Mouse (Mus musculus) stomach, embryonic 16.5 days (tissue): ENCODE measurements around the gene Rictor. TPM values are rescaled to one million over a fixed set of nuclear protein-coding genes. Genes with fewer than 3 reads are reported as not detected.

Experiments used
- ATAC-seq: fragments of 200-750 bp; cut with Nextera tagmentation; 2 replicates; pipeline ENCODE4 v1.8.0; 2017; ENCODE audit warnings: moderate number of reproducible peaks, moderate TSS enrichment; ENCODE audit not compliant: insufficient read depth, low FRiP score
- H3K27ac ChIP-seq: fragments of 300-500 bp; sonication (generic); 2 replicates; pipeline ENCODE4 v1.5.1; 2014; ENCODE audit warnings: low read length
- H3K27me3 ChIP-seq: fragments of 300-500 bp; sonication (generic); 2 replicates; pipeline ENCODE4 v1.6.1; 2014; ENCODE audit warnings: low read length, control low read depth, mixed read lengths; ENCODE audit not compliant: control insufficient read depth, insufficient read depth
- H3K36me3 ChIP-seq: fragments of 300-500 bp; sonication (generic); 2 replicates; pipeline ENCODE4 v1.6.1; 2014; ENCODE audit warnings: low read length; ENCODE audit not compliant: control insufficient read depth, insufficient read depth
- H3K4me1 ChIP-seq: fragments of 300-500 bp; sonication (generic); 2 replicates; pipeline ENCODE4 v1.6.1; 2014; ENCODE audit warnings: low read length, control low read depth, mixed read lengths; ENCODE audit not compliant: control insufficient read depth, insufficient read depth
- H3K4me2 ChIP-seq: fragments of 300-500 bp; sonication (generic); 2 replicates; pipeline ENCODE4 v1.6.1; 2014; ENCODE audit warnings: low read depth, low read length, mixed read lengths
- H3K4me3 ChIP-seq: fragments of 300-500 bp; sonication (generic); replicated peaks from 2 replicates; pipeline ENCODE4 v1.5.1; 2014; ENCODE audit warnings: mild to moderate bottlenecking, low read length
- H3K9ac ChIP-seq: fragments of 300-500 bp; sonication (generic); 2 replicates; pipeline ENCODE4 v1.6.1; 2014; ENCODE audit warnings: low read length
- H3K9me3 ChIP-seq: fragments of 300-500 bp; sonication (generic); replicated peaks from 2 replicates; pipeline ENCODE4 v1.6.1; 2016; ENCODE audit warnings: low read length, control low read depth; ENCODE audit not compliant: control insufficient read depth
- WGBS: fragments of 180-500 bp; shearing (Covaris S2); extraction: QIAGEN DNeasy Blood & Tissue Kit; methylation state at CpG from one replicate; pipeline ENCODE4 v1.1.7; 2014; 5-methylcytosine and 5-hydroxymethylcytosine counted together
- polyA plus RNA-seq: library from polyadenylated mRNA; unstranded; fragments of >200 nt; fragmentation: Nextera tagmentation; extraction: Ambion mirVana; gene quantifications from 2 replicates; pipeline ENCODE4 v1.2.1, GENCODE M21; 2015

Rictor gene
- polyA plus RNA-seq, 1 experiment from 2014 or later: 37.1 TPM

GRCm38 (mm10) chr15:6840199-6840598 is 132.0 kb downstream of the Rictor start:
- H3K4me3 ChIP-seq: no peak overlapping the region
- WGBS: 46% methylated on average over 4 of the region's 4 CpGs
- no peaks in the 10 kb centered on the region for H3K4me1 ChIP-seq
- no peaks in the 10 kb centered on the region for H3K36me3 ChIP-seq
- no peak overlapping the region for H3K27ac ChIP-seq
- no peak for ATAC-seq
- no peaks in the 10 kb centered on the region for H3K27me3 ChIP-seq
- H3K4me2 ChIP-seq: no peak overlapping the region
- no peak overlapping the region for H3K9ac ChIP-seq
- H3K9me3 ChIP-seq: no peaks in the 10 kb centered on the region

DNA sequence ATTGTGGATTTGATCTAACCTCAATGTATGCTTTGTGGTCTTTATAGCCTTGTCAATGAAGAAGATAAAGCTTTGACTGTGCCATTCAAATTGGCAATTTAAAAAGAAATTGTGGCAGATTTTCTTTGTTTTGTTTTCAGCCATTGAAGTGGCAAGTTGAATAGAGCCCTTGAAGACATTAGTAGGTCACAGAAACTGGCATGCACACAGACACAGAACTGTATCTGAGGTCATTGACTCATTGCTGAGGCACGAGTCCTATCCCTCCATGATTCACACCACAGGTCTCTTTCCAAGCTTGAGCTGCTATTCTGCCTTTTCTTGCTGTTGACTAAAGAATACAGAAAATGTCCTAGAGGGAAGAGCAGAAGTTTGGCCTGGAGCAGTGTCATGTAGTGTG is 141.7 kb downstream of the Rictor start:
- ATAC-seq: no peak
- no peak overlapping the region for H3K9ac ChIP-seq
- no peaks in the 10 kb centered on the region for H3K36me3 ChIP-seq
- 76% methylated on average over 1 of the region's 1 CpGs for WGBS
- no peaks in the 10 kb centered on the region for H3K27me3 ChIP-seq
- no peak overlapping the region for H3K4me3 ChIP-seq
- no peaks in the 10 kb centered on the region for H3K9me3 ChIP-seq
- H3K4me2 ChIP-seq: no peak overlapping the region
- no peaks in the 10 kb centered on the region for H3K4me1 ChIP-seq
- H3K27ac ChIP-seq: no peak overlapping the region

Other genes with a start within 250 kb of the Rictor start
- 12.2 and 13.8 TPM in 2 replicates for gene Fyb, start 185.5 kb upstream of the Rictor start, polyA plus RNA-seq
- 2.2 and 2.5 TPM in 2 replicates for gene Osmr, start 166.6 kb downstream of the Rictor start, polyA plus RNA-seq